Mouse (Mus musculus) kidney, postnatal 14 days (tissue): ENCODE measurements around the gene Slc16a1.

Experiments
- DNase-seq: peaks from one replicate; pipeline ENCODE4 v3.0.0; 2022; ENCODE audit warnings: mixed read lengths

Gene Slc16a1

GRCm38 (mm10) chr3:104638403-104638779 is at the start of gene Slc16a1:
Gene Slc16a1, plus strand, starts transcription at chr3:104638668.
- peak; percentile 92 for DNase-seq

GRCm38 (mm10) chr3:104596451-104597134 is 41.9 kb upstream of the Slc16a1 start:
- no peak for DNase-seq

GRCm38 (mm10) chr3:104597135-104597764 is 41.2 kb upstream of the Slc16a1 start:
- peak; percentile 84 for DNase-seq

GRCm38 (mm10) chr3:104599296-104600150 is 38.9 kb upstream of the Slc16a1 start:
- peak; percentile 80 for DNase-seq

- DNase-seq = no peak
Observed at GRCm38 (mm10) chr3:104600691-104601090, 37.8 kb upstream of the Slc16a1 start.

GRCm38 (mm10) chr3:104601680-104602079 is 36.8 kb upstream of the Slc16a1 start:
- no peak for DNase-seq

GRCm38 (mm10) chr3:104609690-104610380 is 28.6 kb upstream of the Slc16a1 start:
- no peak for DNase-seq

GRCm38 (mm10) chr3:104610453-104611230 is 27.8 kb upstream of the Slc16a1 start:
- DNase-seq = no peak

- peak; percentile 66 for DNase-seq
Observed at GRCm38 (mm10) chr3:104611951-104612350, 26.5 kb upstream of the Slc16a1 start.

GRCm38 (mm10) chr3:104613102-104613501 is 25.4 kb upstream of the Slc16a1 start:
- no peak for DNase-seq

- DNase-seq = no peak
Observed at GRCm38 (mm10) chr3:104614081-104614480, 24.4 kb upstream of the Slc16a1 start.

- no peak for DNase-seq
Observed at GRCm38 (mm10) chr3:104615216-104615615, 23.3 kb upstream of the Slc16a1 start.

- no peak for DNase-seq
Observed at GRCm38 (mm10) chr3:104616155-104616554, 22.3 kb upstream of the Slc16a1 start.

GRCm38 (mm10) chr3:104621841-104622240 is 16.6 kb upstream of the Slc16a1 start:
- no peak for DNase-seq

- DNase-seq = no peak
Observed at GRCm38 (mm10) chr3:104629810-104630209, 8.7 kb upstream of the Slc16a1 start.

- no peak for DNase-seq
Observed at GRCm38 (mm10) chr3:104630941-104631340, 7.5 kb upstream of the Slc16a1 start.

- no peak for DNase-seq
Observed at GRCm38 (mm10) chr3:104632560-104633162, 5.8 kb upstream of the Slc16a1 start.

- DNase-seq = no peak
Observed at GRCm38 (mm10) chr3:104636491-104636890, 2.0 kb upstream of the Slc16a1 start.

GRCm38 (mm10) chr3:104637427-104638402 is 753 bp upstream of the Slc16a1 start:
- peak; percentile 13 for DNase-seq
